Mouse (Mus musculus) liver, postnatal 0 days (tissue): ENCODE measurements at regions not wholly inside any gene's neighbourhood (a gene's known extent, or its start where the extent isn't known, plus 50 kb on each side); places are given as distances from the start of the nearest gene placed in this dataset.
A peak's percentile ranks its signal among the peaks of the same experiment; 100 is the strongest.

Source experiments
- ATAC-seq: fragments of 200-750 bp; cut with Nextera tagmentation; 2 replicates; pipeline ENCODE4 v1.8.0; 2017; ENCODE audit warnings: mild to moderate bottlenecking, moderate library complexity
- DNase-seq: peaks from one replicate; pipeline ENCODE4 v3.0.0-alpha.2; 2016
- H3K27ac ChIP-seq: fragments of 300-500 bp; sonication (generic); 2 replicates; pipeline ENCODE4 v1.5.1; 2014; ENCODE audit warnings: antibody characterized with exemption, moderate library complexity, mild to moderate bottlenecking, low read depth
- H3K27me3 ChIP-seq: fragments of 300-500 bp; sonication (generic); 2 replicates; pipeline ENCODE4 v1.6.1; 2014; ENCODE audit warnings: low read length, control low read depth, mixed read lengths; ENCODE audit not compliant: insufficient read depth
- H3K36me3 ChIP-seq: fragments of 300-500 bp; sonication (generic); replicated peaks from 2 replicates; pipeline ENCODE4 v1.6.1; 2014; ENCODE audit warnings: mild to moderate bottlenecking, control low read depth, low read length, moderate library complexity, mixed read lengths; ENCODE audit not compliant: insufficient read depth
- H3K4me1 ChIP-seq: fragments of 300-500 bp; sonication (generic); 2 replicates; pipeline ENCODE4 v1.6.1; 2014; ENCODE audit warnings: antibody characterized with exemption, mild to moderate bottlenecking, control low read depth; ENCODE audit not compliant: insufficient read depth
- H3K4me2 ChIP-seq: fragments of 300-500 bp; sonication (generic); 2 replicates; pipeline ENCODE4 v1.6.1; 2014; ENCODE audit warnings: low read depth, mild to moderate bottlenecking, low read length, moderate library complexity, mixed read lengths
- H3K4me3 ChIP-seq: fragments of 300-500 bp; sonication (generic); 2 replicates; pipeline ENCODE4 v1.5.1; 2014; ENCODE audit warnings: low read depth, low read length
- H3K9ac ChIP-seq: fragments of 300-500 bp; sonication (generic); replicated peaks from 2 replicates; pipeline ENCODE4 v1.6.1; 2014; ENCODE audit warnings: mild to moderate bottlenecking, moderate library complexity
- H3K9me3 ChIP-seq: fragments of 300-500 bp; sonication (generic); 2 replicates; pipeline ENCODE4 v1.6.1; 2016; ENCODE audit warnings: mild to moderate bottlenecking, control low read depth, low read length, mixed read lengths
- CTCF ChIP-seq: sonication (generic); IDR thresholded peaks from 2 replicates; pipeline ENCODE4 v1.5.1; 2016; ENCODE audit warnings: antibody characterized with exemption, low read depth
- EP300 ChIP-seq: IDR thresholded peaks from 2 replicates; pipeline ENCODE4 v1.6.1; 2016; ENCODE audit warnings: antibody characterized with exemption, low read depth, mild to moderate bottlenecking
- WGBS: fragments of 180-500 bp; shearing (Covaris S2); extraction: QIAGEN DNeasy Blood & Tissue Kit; methylation state at CpG from one replicate; pipeline ENCODE4 v1.1.7; 2014; ENCODE audit not compliant: insufficient replicate concordance; 5-methylcytosine and 5-hydroxymethylcytosine counted together

GRCm38 (mm10) chr12:54333632-54334321 is 130.1 kb upstream of the Egln3 start:
- Histone ChIP-seq H3K4me1 (no peaks in the 10 kb centered on the region), H3K4me3 (no peak overlapping the region), H3K9ac (no peak overlapping the region), H3K9me3 (no peaks in the 10 kb centered on the region), H3K27ac (no peak overlapping the region), H3K4me2 (no peak overlapping the region), H3K27me3 (no peaks in the 10 kb centered on the region), H3K36me3 (no peaks in the 10 kb centered on the region)
- whole genome bisulfite sequencing = 69% methylated on average over 14 of the region's 14 CpGs
- ATAC-seq (no peak), DNase-seq (no peak)
- TF ChIP-seq CTCF (no peak), EP300 (no peak)

- H3K4me2 ChIP-seq = no peak overlapping the region
- DNase-seq = no peak
- no peak overlapping the region for H3K27ac ChIP-seq
- WGBS = 62% methylated on average over 1 of the region's 1 CpGs
- H3K36me3 ChIP-seq = no peaks in the 10 kb centered on the region
- no peaks in the 10 kb centered on the region for H3K9me3 ChIP-seq
- no peak overlapping the region for H3K4me3 ChIP-seq
- H3K4me1 ChIP-seq = no peaks in the 10 kb centered on the region
- no peak for ATAC-seq
- H3K27me3 ChIP-seq = no peaks in the 10 kb centered on the region
- TF ChIP-seq CTCF = no peak
- no peak for TF ChIP-seq EP300
- no peak overlapping the region for H3K9ac ChIP-seq
Observed at GRCm38 (mm10) chr12:54327483-54327882, 123.8 kb upstream of the Egln3 start.

- no peak for ATAC-seq
- 80% methylated on average over 7 of the region's 7 CpGs for WGBS
Observed at GRCm38 (mm10) chr12:54326571-54326970, 122.9 kb upstream of the Egln3 start.

GRCm38 (mm10) chr12:54320533-54320932 is 116.9 kb upstream of the Egln3 start:
- TF ChIP-seq CTCF = peak; percentile 48
- no peak for TF ChIP-seq EP300
- DNase-seq (no peak), ATAC-seq (no peak)
- H3K27me3 ChIP-seq = no peaks in the 10 kb centered on the region
- no peak overlapping the region for H3K4me3 ChIP-seq
- peaks cover 14% of the 10 kb centered on the region for H3K4me1 ChIP-seq
- H3K4me2 ChIP-seq = no peak overlapping the region
- no peak overlapping the region for H3K9ac ChIP-seq
- H3K27ac ChIP-seq = no peak overlapping the region
- H3K9me3 ChIP-seq = peaks cover 5% of the 10 kb centered on the region; the same call in 1 of the 2 replicates
- 93% methylated on average over 5 of the region's 5 CpGs for WGBS
- no peaks in the 10 kb centered on the region for H3K36me3 ChIP-seq

More at GRCm38 (mm10) chr12:54326571-54326970, 122.9 kb upstream of the Egln3 start:
- no peaks in the 10 kb centered on the region for H3K9me3 ChIP-seq
- no peak overlapping the region for H3K27ac ChIP-seq
- H3K4me1 ChIP-seq = no peaks in the 10 kb centered on the region
- TF ChIP-seq EP300 = no peak
- no peak for TF ChIP-seq CTCF
- DNase-seq = no peak
- no peaks in the 10 kb centered on the region for H3K36me3 ChIP-seq
- H3K27me3 ChIP-seq = no peaks in the 10 kb centered on the region
- H3K9ac ChIP-seq = no peak overlapping the region
- H3K4me3 ChIP-seq = no peak overlapping the region
- H3K4me2 ChIP-seq = no peak overlapping the region

GRCm38 (mm10) chr12:54316980-54317471 is 113.4 kb upstream of the Egln3 start:
- no peaks in the 10 kb centered on the region for H3K27me3 ChIP-seq
- 4% methylated on average over 16 of the region's 16 CpGs for WGBS
- H3K27ac ChIP-seq = peak overlapping the region; percentile 52; the same call in 1 of the 2 replicates
- peaks cover 35% of the 10 kb centered on the region for H3K4me1 ChIP-seq
- no peak for TF ChIP-seq CTCF
- ATAC-seq (peak; percentile 78), DNase-seq (peak; percentile 49)
- no peaks in the 10 kb centered on the region for H3K36me3 ChIP-seq
- peaks cover 5% of the 10 kb centered on the region; the same call in 1 of the 2 replicates for H3K9me3 ChIP-seq
- 0 out of 2 replicates have a peak overlapping the region, but pooled peaks have one; percentile 6 for H3K4me3 ChIP-seq
- no peak overlapping the region for H3K9ac ChIP-seq
- peak overlapping the region; percentile 59 for H3K4me2 ChIP-seq

GRCm38 (mm10) chr12:54316066-54316567 is 112.5 kb upstream of the Egln3 start:
- H3K4me3 ChIP-seq = no peak overlapping the region
- 58% methylated on average over 15 of the region's 15 CpGs for WGBS
- DNase-seq (no peak), ATAC-seq (no peak)
- H3K27ac ChIP-seq = peak overlapping the region; percentile 13; the same call in 1 of the 2 replicates
- H3K36me3 ChIP-seq = no peaks in the 10 kb centered on the region
- H3K9me3 ChIP-seq = peaks cover 5% of the 10 kb centered on the region; the same call in 1 of the 2 replicates
- TF ChIP-seq CTCF (no peak), EP300 (no peak)
- peak overlapping the region; percentile 59; the same call in 1 of the 2 replicates for H3K4me2 ChIP-seq
- no peak overlapping the region for H3K9ac ChIP-seq
- no peaks in the 10 kb centered on the region for H3K27me3 ChIP-seq
- peaks cover 35% of the 10 kb centered on the region for H3K4me1 ChIP-seq
